Mouse (Mus musculus) limb, embryonic 15.5 days (tissue): ENCODE data around the gene Adam19. TPM values are rescaled to one million over a fixed set of nuclear protein-coding genes. Genes with fewer than 3 reads are reported as not detected.

ENCODE experiments used
- ATAC-seq: fragments of 200-750 bp; cut with Nextera tagmentation; 2 replicates; pipeline ENCODE4 v1.8.0; 2017; ENCODE audit warnings: low read depth, moderate TSS enrichment; ENCODE audit not compliant: insufficient number of reproducible peaks, low FRiP score, low TSS enrichment
- H3K27ac ChIP-seq: fragments of 300-500 bp; sonication (generic); 2 replicates; pipeline ENCODE4 v1.5.1; 2015; ENCODE audit warnings: moderate library complexity, mild to moderate bottlenecking, inconsistent platforms
- H3K27me3 ChIP-seq: fragments of 300-500 bp; sonication (generic); 2 replicates; pipeline ENCODE4 v1.6.1; 2015; ENCODE audit warnings: inconsistent platforms
- H3K36me3 ChIP-seq: fragments of 300-500 bp; sonication (generic); 2 replicates; pipeline ENCODE4 v1.6.1; 2015; ENCODE audit warnings: inconsistent platforms
- H3K4me1 ChIP-seq: fragments of 300-500 bp; sonication (generic); 2 replicates; pipeline ENCODE4 v1.6.1; 2015; ENCODE audit warnings: inconsistent platforms
- H3K4me2 ChIP-seq: fragments of 300-500 bp; sonication (generic); 2 replicates; pipeline ENCODE4 v1.6.1; 2015; ENCODE audit warnings: mild to moderate bottlenecking, inconsistent platforms
- H3K4me3 ChIP-seq: fragments of 300-500 bp; sonication (generic); 2 replicates; pipeline ENCODE4 v1.5.1; 2015; ENCODE audit warnings: mild to moderate bottlenecking, inconsistent platforms
- H3K9ac ChIP-seq: fragments of 300-500 bp; sonication (generic); 2 replicates; pipeline ENCODE4 v1.6.1; 2015; ENCODE audit warnings: inconsistent platforms
- H3K9me3 ChIP-seq: fragments of 300-500 bp; sonication (generic); 2 replicates; pipeline ENCODE4 v1.6.1; 2016; ENCODE audit warnings: inconsistent platforms
- WGBS: fragments of 180-500 bp; shearing (Covaris S2); methylation state at CpG from one replicate; pipeline ENCODE4 v1.1.7; 2015; 5-methylcytosine and 5-hydroxymethylcytosine counted together
- polyA plus RNA-seq: library from polyadenylated mRNA; unstranded; fragments of >200 nt; fragmentation: Nextera tagmentation; extraction: Ambion mirVana; gene quantifications from 2 replicates; pipeline ENCODE4 v1.2.1, GENCODE M21; 2015

The Adam19 gene
- polyA plus RNA-seq, 1 experiment from 2014 or later, result 12.2 TPM

DNA sequence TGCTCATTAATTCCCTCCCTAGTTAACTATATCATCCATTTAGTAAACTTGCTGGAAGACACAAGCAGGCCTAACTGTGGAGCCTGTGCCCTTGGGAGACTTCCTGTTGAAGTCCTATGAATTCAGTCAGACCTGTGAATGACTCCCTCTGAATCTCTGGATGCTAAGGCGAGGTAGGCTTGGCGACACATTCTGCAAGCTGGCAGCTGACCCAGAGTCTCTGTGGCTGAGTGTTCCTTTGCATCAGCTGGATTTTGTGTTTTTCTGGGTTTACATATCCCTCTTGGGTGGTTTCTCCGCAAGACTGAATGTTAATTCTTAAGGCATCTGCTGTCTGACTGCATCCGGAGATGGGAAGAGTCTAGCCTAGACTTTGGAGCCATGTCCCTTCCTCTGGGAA lies 36.3 kb downstream of the Adam19 start:
- Histone ChIP-seq H3K9ac (no peak overlapping the region), H3K4me1 (peaks cover 25% of the 10 kb centered on the region), H3K4me3 (no peak overlapping the region), H3K9me3 (no peaks in the 10 kb centered on the region), H3K4me2 (no peak overlapping the region), H3K27me3 (no peaks in the 10 kb centered on the region), H3K36me3 (peaks cover 5% of the 10 kb centered on the region; the same call in 1 of the 2 replicates), H3K27ac (peak overlapping the region; percentile 71)
- 60% methylated on average over 4 of the region's 4 CpGs for WGBS
- ATAC-seq, result no peak

GRCm38 (mm10) chr11:46095477-46096264 lies 39.9 kb downstream of the Adam19 start:
- no peak overlapping the region for H3K9ac ChIP-seq
- H3K4me3 ChIP-seq, result no peak overlapping the region
- peak; percentile 53; the same call in 1 of the 2 replicates for ATAC-seq
- no peak overlapping the region for H3K4me2 ChIP-seq
- peaks cover 16% of the 10 kb centered on the region for H3K4me1 ChIP-seq
- no peaks in the 10 kb centered on the region for H3K27me3 ChIP-seq
- peaks cover 19% of the 10 kb centered on the region for H3K36me3 ChIP-seq
- no peaks in the 10 kb centered on the region for H3K9me3 ChIP-seq
- peak overlapping the region; percentile 65 for H3K27ac ChIP-seq
- WGBS, result 52% methylated on average over 9 of the region's 9 CpGs

- H3K27ac ChIP-seq, result peak overlapping the region; percentile 65; the same call in 1 of the 2 replicates
These were observed 40.5 kb downstream of the Adam19 start for GRCm38 (mm10) chr11:46096265-46096649.

GRCm38 (mm10) chr11:46097062-46097461 lies 41.3 kb downstream of the Adam19 start:
- ATAC-seq, result no peak
- Histone ChIP-seq H3K36me3 (peaks cover 24% of the 10 kb centered on the region), H3K4me2 (no peak overlapping the region), H3K9ac (no peak overlapping the region), H3K4me1 (peaks cover 14% of the 10 kb centered on the region), H3K27me3 (no peaks in the 10 kb centered on the region), H3K4me3 (no peak overlapping the region), H3K27ac (no peak overlapping the region), H3K9me3 (no peaks in the 10 kb centered on the region)
- 76% methylated on average over 3 of the region's 3 CpGs for WGBS

More at GRCm38 (mm10) chr11:46096265-46096649, 40.5 kb downstream of the Adam19 start:
- Histone ChIP-seq H3K9me3 (no peaks in the 10 kb centered on the region), H3K4me1 (peaks cover 16% of the 10 kb centered on the region), H3K4me2 (no peak overlapping the region), H3K4me3 (no peak overlapping the region), H3K9ac (no peak overlapping the region), H3K36me3 (peaks cover 24% of the 10 kb centered on the region), H3K27me3 (no peaks in the 10 kb centered on the region)
- no peak for ATAC-seq
- whole genome bisulfite sequencing, result 87% methylated on average over 6 of the region's 6 CpGs

DNA sequence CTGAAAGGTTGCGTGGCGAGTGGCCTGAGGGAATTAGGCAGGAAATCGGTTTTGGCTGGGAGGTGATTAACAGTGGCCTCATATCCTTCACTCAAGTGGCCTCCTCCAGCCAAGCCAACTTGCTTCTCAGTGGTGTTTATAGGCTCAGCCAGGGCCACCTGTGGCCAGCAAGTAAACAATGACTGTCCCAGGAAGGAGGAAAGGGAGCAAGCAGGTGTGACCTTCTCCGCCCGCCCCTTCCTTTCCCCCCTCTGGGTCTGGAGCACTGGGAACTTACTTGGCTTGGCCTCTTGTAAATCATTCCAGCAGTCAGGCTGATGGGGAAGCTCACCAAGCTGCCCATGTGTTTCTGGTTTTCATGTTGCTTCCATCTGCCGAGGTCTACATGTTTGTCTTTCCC lies 46.3 kb downstream of the Adam19 start:
- H3K36me3 ChIP-seq, result peaks cover 27% of the 10 kb centered on the region
- H3K4me2 ChIP-seq, result no peak overlapping the region
- WGBS, result 41% methylated on average over 6 of the region's 6 CpGs
- H3K27me3 ChIP-seq, result no peaks in the 10 kb centered on the region
- H3K9me3 ChIP-seq, result no peaks in the 10 kb centered on the region
- H3K4me3 ChIP-seq, result no peak overlapping the region
- H3K4me1 ChIP-seq, result peaks cover 10% of the 10 kb centered on the region
- peak overlapping the region; percentile 27; the same call in 1 of the 2 replicates for H3K27ac ChIP-seq
- ATAC-seq, result no peak; the same call in 1 of the 2 replicates
- no peak overlapping the region for H3K9ac ChIP-seq

GRCm38 (mm10) chr11:46107046-46107445 lies 51.3 kb downstream of the Adam19 start:
- H3K4me2 ChIP-seq, result no peak overlapping the region
- WGBS, result 100% methylated on average over 1 of the region's 1 CpGs
- no peak for ATAC-seq
- no peak overlapping the region for H3K4me3 ChIP-seq
- H3K4me1 ChIP-seq, result peaks cover 7% of the 10 kb centered on the region
- no peaks in the 10 kb centered on the region for H3K27me3 ChIP-seq
- no peak overlapping the region for H3K9ac ChIP-seq
- no peaks in the 10 kb centered on the region for H3K9me3 ChIP-seq
- H3K36me3 ChIP-seq, result peaks cover 9% of the 10 kb centered on the region
- H3K27ac ChIP-seq, result no peak overlapping the region

GRCm38 (mm10) chr11:46109206-46109605 lies 53.4 kb downstream of the Adam19 start:
- Histone ChIP-seq H3K9me3 (no peaks in the 10 kb centered on the region), H3K4me1 (no peaks in the 10 kb centered on the region), H3K9ac (no peak overlapping the region), H3K4me2 (no peak overlapping the region), H3K27me3 (no peaks in the 10 kb centered on the region), H3K27ac (no peak overlapping the region), H3K36me3 (peaks cover 9% of the 10 kb centered on the region), H3K4me3 (no peak overlapping the region)
- no peak for ATAC-seq
- WGBS, result 74% methylated on average over 5 of the region's 5 CpGs

DNA sequence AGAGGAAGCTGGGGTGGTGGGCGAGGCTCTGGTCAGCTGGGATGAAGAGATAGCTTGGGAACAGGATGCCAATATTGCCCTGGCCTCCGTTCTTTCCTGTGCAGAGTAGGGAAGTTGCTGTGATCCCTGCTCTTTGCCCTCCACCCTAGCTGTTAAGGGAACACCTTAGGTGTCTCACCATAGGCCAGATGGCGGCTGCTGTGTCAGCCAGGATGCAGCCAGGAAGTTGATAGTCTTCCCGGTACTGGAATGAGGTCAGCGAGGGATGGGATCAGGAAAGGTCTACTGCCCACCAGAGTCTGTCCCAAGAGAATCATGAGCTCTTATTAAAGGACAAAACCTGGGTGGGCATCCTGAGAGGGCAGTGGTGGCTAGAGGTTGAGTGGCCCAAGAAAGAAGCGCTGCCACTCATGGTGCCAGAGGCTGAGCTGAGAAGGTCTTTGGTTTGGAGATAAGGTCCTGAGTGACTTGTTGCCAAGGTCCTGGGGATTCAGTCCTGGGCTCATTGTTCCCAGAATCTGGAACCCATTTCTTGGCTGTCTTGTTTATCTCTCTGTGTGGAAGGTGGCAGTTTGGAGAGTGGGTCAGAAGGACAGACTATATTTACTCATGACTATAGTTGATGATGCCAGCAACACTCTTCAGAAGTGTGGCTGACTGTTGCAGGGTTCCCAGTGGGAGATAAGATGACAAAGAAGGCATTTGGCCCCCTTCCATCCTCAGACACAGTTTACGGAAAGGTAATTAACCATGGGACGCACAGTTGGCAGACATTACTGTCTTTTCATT lies 54.6 kb downstream of the Adam19 start:
- Histone ChIP-seq H3K4me2 (no peak overlapping the region), H3K4me3 (no peak overlapping the region), H3K9ac (no peak overlapping the region), H3K9me3 (no peaks in the 10 kb centered on the region), H3K4me1 (no peaks in the 10 kb centered on the region), H3K36me3 (peaks cover 14% of the 10 kb centered on the region), H3K27ac (no peak overlapping the region), H3K27me3 (no peaks in the 10 kb centered on the region)
- 83% methylated on average over 8 of the region's 8 CpGs for WGBS
- no peak for ATAC-seq

DNA sequence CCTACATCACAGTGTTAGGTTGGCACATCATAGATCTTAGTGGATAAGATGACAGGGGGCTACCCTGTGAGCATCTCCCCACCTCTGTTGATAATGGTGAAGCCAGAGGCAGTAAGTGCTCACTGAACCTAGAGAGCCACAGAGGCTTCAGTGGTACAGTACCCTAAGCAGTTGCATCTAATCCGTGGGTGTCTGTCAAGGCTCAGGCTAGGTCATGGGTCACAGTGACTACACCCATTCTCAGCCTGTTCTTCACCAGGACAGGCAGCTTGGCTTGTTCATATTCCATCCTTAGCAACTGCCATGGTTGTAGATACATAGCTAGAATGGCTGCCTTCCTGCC lies 55.1 kb downstream of the Adam19 start:
- WGBS, result 86% methylated on average over 1 of the region's 1 CpGs
- Histone ChIP-seq H3K27me3 (no peaks in the 10 kb centered on the region), H3K4me3 (no peak overlapping the region), H3K36me3 (peaks cover 14% of the 10 kb centered on the region), H3K27ac (no peak overlapping the region), H3K4me2 (no peak overlapping the region), H3K9me3 (no peaks in the 10 kb centered on the region), H3K9ac (no peak overlapping the region), H3K4me1 (peaks cover 5% of the 10 kb centered on the region)
- ATAC-seq, result no peak

DNA sequence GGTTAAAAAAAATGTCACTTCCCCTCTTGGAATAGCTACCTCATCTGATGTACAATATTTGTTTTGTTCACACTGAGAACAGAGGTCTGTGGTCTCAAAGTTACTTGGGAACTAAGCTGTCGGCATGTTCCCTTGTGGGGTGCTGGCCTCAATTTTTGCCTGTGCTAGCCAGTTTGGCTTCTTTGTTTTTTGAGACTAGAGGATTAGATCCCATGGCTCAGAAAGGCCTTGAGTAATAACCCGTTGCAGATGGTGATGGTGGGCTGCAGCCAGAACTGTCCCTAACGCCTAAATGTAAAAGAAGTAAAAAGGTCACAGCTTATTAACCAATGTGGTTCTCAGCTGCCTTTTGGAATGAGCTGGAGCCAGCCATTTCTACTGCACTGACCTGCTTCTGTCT lies 57.4 kb downstream of the Adam19 start:
- no peak overlapping the region for H3K4me2 ChIP-seq
- no peak overlapping the region for H3K9ac ChIP-seq
- ATAC-seq, result no peak
- peaks cover 7% of the 10 kb centered on the region for H3K36me3 ChIP-seq
- WGBS, result 64% methylated on average over 3 of the region's 3 CpGs
- H3K4me3 ChIP-seq, result no peak overlapping the region
- H3K9me3 ChIP-seq, result no peaks in the 10 kb centered on the region
- H3K27ac ChIP-seq, result no peak overlapping the region
- peaks cover 12% of the 10 kb centered on the region for H3K4me1 ChIP-seq
- H3K27me3 ChIP-seq, result no peaks in the 10 kb centered on the region

DNA sequence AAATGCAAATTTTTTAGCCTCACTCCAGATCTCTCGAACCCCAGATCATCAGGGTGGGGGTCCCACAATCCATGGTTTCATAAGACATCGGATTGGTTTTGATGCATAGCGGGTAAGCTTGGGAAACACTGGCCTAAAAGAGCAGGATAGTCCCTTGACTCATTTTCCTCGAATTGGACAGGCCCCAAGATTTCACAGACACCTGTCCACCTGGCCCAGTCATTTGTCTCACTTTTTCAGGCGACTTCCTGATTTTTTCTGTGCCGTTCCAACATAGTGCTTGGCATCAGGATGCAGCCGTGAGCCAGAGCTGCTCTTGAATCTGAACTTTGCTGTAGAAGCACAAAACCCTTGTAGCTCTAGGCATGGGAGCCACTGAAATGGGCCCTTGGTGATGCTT lies 58.4 kb downstream of the Adam19 start:
- H3K27ac ChIP-seq, result no peak overlapping the region
- 85% methylated on average over 7 of the region's 7 CpGs for WGBS
- H3K9me3 ChIP-seq, result no peaks in the 10 kb centered on the region
- ATAC-seq, result no peak
- H3K4me2 ChIP-seq, result no peak overlapping the region
- no peaks in the 10 kb centered on the region for H3K27me3 ChIP-seq
- peaks cover 7% of the 10 kb centered on the region for H3K36me3 ChIP-seq
- no peak overlapping the region for H3K9ac ChIP-seq
- no peak overlapping the region for H3K4me3 ChIP-seq
- H3K4me1 ChIP-seq, result peaks cover 12% of the 10 kb centered on the region

DNA sequence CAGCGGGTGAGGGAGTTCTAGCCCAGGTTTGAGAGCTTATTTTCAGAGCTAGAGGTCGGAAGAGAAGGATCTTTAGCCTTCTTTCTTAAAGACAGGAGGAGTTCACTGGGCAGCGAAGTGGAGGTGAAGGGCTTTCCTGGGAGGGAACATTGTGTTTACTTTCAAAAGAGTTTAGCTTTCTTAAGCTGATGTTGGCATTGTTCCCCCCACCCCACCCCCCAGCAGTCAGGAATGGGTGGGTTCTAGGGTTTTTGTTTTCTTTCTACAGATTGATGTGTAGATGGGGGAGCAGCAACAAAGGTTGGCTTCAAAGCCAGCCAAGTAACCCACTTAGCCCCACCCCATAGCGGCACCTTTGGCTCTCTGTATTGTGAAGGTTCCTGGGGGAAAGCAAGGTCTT lies 59.2 kb downstream of the Adam19 start:
- Histone ChIP-seq H3K27me3 (no peaks in the 10 kb centered on the region), H3K36me3 (peaks cover 7% of the 10 kb centered on the region)
- ATAC-seq, result no peak

More for the DNA sequence above, 59.2 kb downstream of the Adam19 start:
- H3K9me3 ChIP-seq, result no peaks in the 10 kb centered on the region
- no peak overlapping the region for H3K4me3 ChIP-seq
- H3K4me2 ChIP-seq, result no peak overlapping the region
- peaks cover 19% of the 10 kb centered on the region for H3K4me1 ChIP-seq
- WGBS, result 80% methylated on average over 4 of the region's 4 CpGs
- no peak overlapping the region for H3K9ac ChIP-seq
- no peak overlapping the region for H3K27ac ChIP-seq
